Mouse (Mus musculus) embryonic facial prominence, embryonic 10.5 days (tissue): ENCODE results near the gene Plin2. TPM values are rescaled to one million over a fixed set of nuclear protein-coding genes. Genes with fewer than 3 reads are reported as not detected.
"Not testable (repeated sequence)": the region's sequence is repeated elsewhere in the genome, so short reads cannot be mapped to it uniquely, and the experiment has no call there.

Experiments
- DNase-seq: peaks from one replicate; pipeline ENCODE4 v3.0.0-alpha.2; 2017; ENCODE audit warnings: low spot score
- H3K27ac ChIP-seq: fragments of 300-500 bp; sonication (generic); replicated peaks from 2 replicates; pipeline ENCODE4 v1.5.1; 2016; ENCODE audit warnings: mild to moderate bottlenecking
- H3K27me3 ChIP-seq: fragments of 300-500 bp; sonication (generic); replicated peaks from 2 replicates; pipeline ENCODE4 v1.6.1; 2016; ENCODE audit warnings: low read depth, mild to moderate bottlenecking; ENCODE audit not compliant: poor library complexity, severe bottlenecking
- H3K36me3 ChIP-seq: fragments of 300-500 bp; sonication (generic); replicated peaks from 2 replicates; pipeline ENCODE4 v1.6.1; 2016; ENCODE audit warnings: mild to moderate bottlenecking, moderate library complexity
- H3K4me1 ChIP-seq: fragments of 300-500 bp; sonication (generic); 2 replicates; pipeline ENCODE4 v1.6.1; 2016
- H3K4me3 ChIP-seq: fragments of 300-500 bp; sonication (generic); 2 replicates; pipeline ENCODE4 v1.5.1; 2016; ENCODE audit warnings: mild to moderate bottlenecking, moderate library complexity
- H3K9me3 ChIP-seq: fragments of 300-500 bp; sonication (generic); 2 replicates; pipeline ENCODE4 v1.6.1; 2016; ENCODE audit warnings: mild to moderate bottlenecking
- WGBS: fragments of 180-500 bp; shearing (Covaris S2); methylation state at CpG from one replicate; pipeline ENCODE4 v1.1.7; 2016; 5-methylcytosine and 5-hydroxymethylcytosine counted together
- polyA plus RNA-seq: library from polyadenylated mRNA; unstranded; fragments of >200 nt; fragmentation: Nextera tagmentation; extraction: Ambion mirVana; gene quantifications from 2 replicates; pipeline ENCODE4 v1.2.1, GENCODE M21; 2016

Gene Plin2
- polyA plus RNA-seq, 1 experiment from 2014 or later = 70.4 TPM

DNA sequence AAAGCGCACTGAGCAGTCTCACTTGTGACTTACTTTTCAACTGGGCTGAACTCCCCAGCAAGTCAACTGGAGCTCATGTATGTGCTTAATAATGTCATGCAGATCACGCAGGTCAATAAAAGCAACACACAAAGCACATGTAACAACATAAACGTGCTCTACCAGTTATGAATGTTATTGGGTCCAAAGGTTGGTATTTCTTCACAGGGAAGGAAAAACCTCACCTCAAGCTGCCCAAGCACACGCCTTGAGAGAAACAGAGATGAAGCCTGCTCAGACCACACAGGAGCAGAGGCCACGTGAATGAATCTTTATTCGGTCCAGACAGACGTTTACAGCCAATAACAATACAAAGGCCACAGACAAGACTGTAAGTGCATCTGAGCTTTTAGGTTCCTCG, 13.4 kb downstream of the Plin2 start:
- 94% methylated on average over 8 of the region's 8 CpGs for WGBS

DNA sequence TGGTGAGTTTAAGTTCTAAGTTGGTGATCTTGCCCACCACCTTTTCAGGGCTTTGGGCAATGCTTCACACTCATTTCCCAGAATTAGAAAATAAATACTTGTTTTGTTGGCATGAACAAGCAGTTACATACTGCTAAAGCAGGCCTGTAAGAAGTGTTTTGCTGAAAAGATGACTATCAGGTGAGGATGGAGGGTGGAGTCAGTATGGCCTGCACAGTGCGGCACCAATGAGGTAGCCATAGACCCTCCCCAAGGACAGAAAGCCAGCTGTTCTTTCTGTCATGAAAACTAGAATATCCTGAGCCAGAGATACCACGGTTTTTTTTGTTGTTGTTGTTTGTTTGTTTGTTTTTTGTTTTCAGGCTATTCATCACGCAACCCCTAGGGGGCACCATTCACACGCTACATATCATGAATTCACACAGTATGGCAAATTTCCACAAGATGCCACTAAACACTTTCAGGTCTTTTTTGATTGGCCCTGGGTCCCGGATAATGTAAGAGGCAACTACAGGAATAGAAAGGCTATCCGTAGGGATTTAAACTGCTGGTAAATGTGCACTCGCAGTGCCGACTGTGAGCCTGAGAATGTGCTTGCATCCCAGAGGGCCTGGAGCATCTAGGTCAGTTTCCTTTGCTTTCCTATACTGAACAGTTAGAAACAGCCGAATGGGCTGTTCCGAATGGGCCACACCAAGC, 18.0 kb downstream of the Plin2 start:
- 67% methylated on average over 10 of the region's 10 CpGs for WGBS
- H3K4me1 ChIP-seq = no peaks in the 10 kb centered on the region
- no peak for DNase-seq

More for the DNA sequence above, 13.4 kb downstream of the Plin2 start:
- peaks cover 62% of the 10 kb centered on the region for H3K36me3 ChIP-seq
- H3K4me1 ChIP-seq, H3K27ac ChIP-seq, DNase-seq, H3K9me3 ChIP-seq, H3K27me3 ChIP-seq, H3K4me3 ChIP-seq: not testable (repeated sequence)

DNA sequence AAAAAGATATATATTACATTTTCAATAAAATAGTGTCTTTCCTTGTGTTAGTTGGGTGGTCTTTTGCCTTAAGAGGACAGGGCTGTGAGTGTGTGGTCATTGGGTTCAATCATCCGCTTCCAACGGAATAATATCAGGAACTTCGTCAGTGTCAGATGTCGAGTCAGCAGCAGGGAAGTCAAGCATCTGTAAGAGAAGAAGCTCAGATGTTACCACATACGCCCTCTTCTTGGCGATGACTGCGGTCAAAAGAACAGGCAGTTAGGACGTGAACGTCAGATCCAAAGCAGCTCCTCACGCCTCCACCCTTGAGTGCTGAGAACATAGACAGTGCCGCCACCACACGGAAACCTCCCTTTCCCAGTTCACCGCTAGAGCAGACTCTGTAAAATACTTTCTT, 21.5 kb downstream of the Plin2 start:
- not testable (repeated sequence) for H3K36me3 ChIP-seq, H3K27me3 ChIP-seq, H3K27ac ChIP-seq, H3K4me3 ChIP-seq, H3K4me1 ChIP-seq, DNase-seq, H3K9me3 ChIP-seq
- WGBS = 93% methylated on average over 12 of the region's 13 CpGs

More for the DNA sequence above, 18.0 kb downstream of the Plin2 start:
- Histone ChIP-seq H3K27me3 (no peaks in the 10 kb centered on the region), H3K27ac (no peak overlapping the region), H3K4me3 (no peak overlapping the region), H3K36me3 (peaks cover 18% of the 10 kb centered on the region), H3K9me3 (no peaks in the 10 kb centered on the region)

DNA sequence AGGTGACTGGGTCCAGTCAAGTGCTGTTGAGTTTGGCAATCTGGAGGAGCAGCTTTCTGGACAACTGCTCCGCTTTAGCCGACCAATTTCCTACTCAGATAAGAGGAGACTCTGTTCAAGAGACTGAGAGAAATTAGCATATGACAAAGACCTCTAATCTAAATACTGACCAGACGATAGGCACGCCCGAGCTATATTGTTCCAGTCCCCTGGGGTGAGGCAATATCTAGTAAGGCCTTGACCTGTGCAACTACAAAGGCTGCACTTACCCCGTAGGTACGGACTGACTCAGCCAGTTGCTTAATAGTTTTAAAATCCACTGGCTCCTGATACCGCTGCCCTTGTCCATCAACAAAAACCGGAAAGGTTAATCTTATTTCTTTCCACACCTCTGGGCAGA, 32.3 kb downstream of the Plin2 start:
- not testable (repeated sequence) for H3K4me1 ChIP-seq, H3K27ac ChIP-seq, DNase-seq, H3K27me3 ChIP-seq, H3K36me3 ChIP-seq, H3K9me3 ChIP-seq, H3K4me3 ChIP-seq
- WGBS = 91% methylated on average over 9 of the region's 9 CpGs

DNA sequence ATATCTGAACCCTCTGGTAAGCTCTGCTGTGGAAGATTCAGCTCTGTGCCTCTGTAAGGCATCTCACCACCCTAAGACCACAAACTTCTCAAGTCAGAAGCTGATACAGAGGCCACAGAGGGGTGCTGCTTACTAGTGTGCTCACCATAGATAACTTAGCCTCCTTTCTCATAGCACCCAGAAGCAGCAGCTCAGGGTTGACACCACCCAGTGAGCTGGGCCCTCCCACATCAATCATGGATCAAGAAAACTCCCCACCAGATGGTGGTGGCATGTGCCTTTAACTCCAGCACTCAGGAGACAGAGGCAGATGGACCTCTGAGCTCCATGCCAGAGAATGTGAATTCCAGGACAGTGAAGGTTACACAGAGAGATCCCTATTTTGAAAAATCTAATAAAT, 35.0 kb downstream of the Plin2 start:
- H3K4me1 ChIP-seq, H3K36me3 ChIP-seq, DNase-seq, H3K9me3 ChIP-seq, H3K4me3 ChIP-seq, H3K27ac ChIP-seq, H3K27me3 ChIP-seq: not testable (repeated sequence)

DNA sequence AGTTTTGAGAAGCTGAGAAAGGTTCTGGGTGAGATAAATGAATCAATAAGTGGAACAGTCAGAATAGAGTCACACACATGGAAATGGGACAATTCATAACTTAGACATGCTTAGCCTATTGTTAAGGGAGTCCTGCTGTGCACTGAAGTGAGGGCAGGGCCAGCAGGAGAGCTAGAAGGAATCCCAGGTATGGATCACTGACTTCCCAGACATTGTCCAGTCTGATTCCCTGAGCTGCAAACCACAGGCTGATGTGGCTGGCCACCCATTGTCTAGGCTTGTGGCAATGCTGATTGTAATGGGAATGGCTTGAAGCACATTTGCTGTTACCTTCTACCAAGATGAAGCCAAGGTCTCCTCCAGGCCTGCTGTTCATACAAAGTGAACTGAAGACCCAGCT, 35.5 kb downstream of the Plin2 start:
- not testable (repeated sequence) for H3K36me3 ChIP-seq, DNase-seq, H3K9me3 ChIP-seq, H3K27me3 ChIP-seq, H3K4me1 ChIP-seq, H3K27ac ChIP-seq, H3K4me3 ChIP-seq

DNA sequence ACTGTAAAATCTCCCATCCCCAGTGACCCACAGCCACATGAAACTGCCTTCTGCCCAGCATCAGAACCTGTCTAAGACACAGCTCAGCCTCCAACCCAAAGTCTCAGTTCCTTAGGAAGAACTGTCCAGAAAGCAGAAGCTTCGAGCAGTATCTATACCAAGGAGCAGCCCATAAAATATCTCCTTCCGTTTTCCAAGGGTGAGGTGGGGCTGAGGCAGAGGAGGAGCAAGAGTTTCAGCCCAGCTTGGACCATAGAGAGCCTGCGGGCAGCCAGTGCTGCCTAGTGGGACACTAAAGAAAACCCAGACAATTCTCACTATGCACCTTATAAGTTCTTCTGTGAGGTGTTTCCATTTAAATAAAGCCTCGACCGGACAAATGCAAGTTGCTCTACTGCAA, 37.3 kb downstream of the Plin2 start:
- not testable (repeated sequence) for H3K4me1 ChIP-seq, H3K9me3 ChIP-seq, H3K27ac ChIP-seq, H3K27me3 ChIP-seq, H3K36me3 ChIP-seq, DNase-seq, H3K4me3 ChIP-seq
- 77% methylated on average over 5 of the region's 5 CpGs for WGBS

DNA sequence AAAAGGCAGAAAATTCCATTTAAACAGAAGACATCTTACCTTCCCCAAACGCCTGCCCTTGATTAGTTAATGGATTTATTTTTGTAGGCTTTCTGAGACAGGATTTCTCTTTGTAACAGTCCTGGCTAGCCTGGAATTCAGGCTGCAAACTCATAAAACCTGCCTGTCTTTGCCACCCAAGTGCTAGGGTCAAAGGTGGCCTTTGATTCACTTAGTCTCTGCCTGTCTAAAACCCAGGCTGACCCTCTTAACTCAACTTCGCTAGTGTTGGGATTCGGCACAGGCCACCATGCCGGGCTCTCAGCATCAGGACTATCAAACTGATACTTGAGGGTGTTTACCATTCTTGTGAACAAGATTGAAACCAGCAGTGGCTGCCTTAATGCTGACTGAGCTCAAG, 38.0 kb downstream of the Plin2 start:
- H3K27ac ChIP-seq = no peak overlapping the region
- DNase-seq = peak; percentile 26
- H3K4me1 ChIP-seq = 0 out of 2 replicates have a peak, but pooled peaks cover 4% of the 10 kb centered on the region
- H3K27me3 ChIP-seq = no peaks in the 10 kb centered on the region
- no peaks in the 10 kb centered on the region for H3K9me3 ChIP-seq
- 55% methylated on average over 4 of the region's 4 CpGs for WGBS
- no peaks in the 10 kb centered on the region for H3K36me3 ChIP-seq
- H3K4me3 ChIP-seq = no peak overlapping the region

DNA sequence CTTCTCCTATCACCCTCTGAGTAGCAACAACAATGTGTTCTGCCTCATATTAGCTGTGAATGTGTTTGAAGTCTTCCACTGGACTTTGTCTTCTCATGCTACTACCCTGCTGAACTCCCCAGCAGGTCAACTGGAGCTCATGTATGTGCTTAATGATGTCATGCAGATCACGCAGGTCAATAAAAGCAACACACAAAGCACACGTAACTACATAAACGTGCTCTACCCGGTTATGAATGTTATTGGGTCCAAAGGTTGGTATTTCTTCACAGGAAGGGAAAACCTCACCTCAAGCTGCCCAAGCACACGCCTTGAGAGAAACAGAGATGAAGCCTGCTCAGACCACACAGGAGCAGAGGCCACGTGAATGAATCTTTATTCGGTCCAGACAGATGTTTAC, 43.4 kb downstream of the Plin2 start:
- H3K4me3 ChIP-seq, H3K4me1 ChIP-seq, H3K27me3 ChIP-seq, H3K36me3 ChIP-seq, H3K27ac ChIP-seq, DNase-seq, H3K9me3 ChIP-seq: not testable (repeated sequence)
- 90% methylated on average over 7 of the region's 7 CpGs for WGBS

DNA sequence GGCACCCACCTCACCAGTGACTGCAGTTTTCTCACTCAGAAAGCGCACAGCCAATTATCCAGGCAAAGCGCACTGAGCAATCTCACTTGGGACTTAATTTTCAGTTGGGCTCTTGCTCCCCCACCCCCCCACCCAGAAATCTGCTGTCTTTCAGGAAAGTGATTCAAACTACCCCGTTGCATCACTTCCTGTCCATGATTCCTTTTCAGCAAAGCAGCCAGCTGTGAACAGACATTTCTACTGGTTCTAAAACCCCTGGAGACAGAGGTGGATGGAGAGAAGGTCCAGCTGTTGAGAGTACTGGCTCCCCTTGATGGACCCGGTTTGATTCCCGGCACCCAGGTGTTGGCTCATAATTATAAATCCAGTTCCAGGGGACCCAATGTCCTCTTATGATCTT, 44.4 kb downstream of the Plin2 start:
- Histone ChIP-seq H3K36me3 (no peaks in the 10 kb centered on the region), H3K27ac (no peak overlapping the region), H3K4me1 (no peaks in the 10 kb centered on the region), H3K27me3 (no peaks in the 10 kb centered on the region), H3K4me3 (no peak overlapping the region), H3K9me3 (no peaks in the 10 kb centered on the region)
- 88% methylated on average over 5 of the region's 5 CpGs for WGBS
- no peak for DNase-seq

DNA sequence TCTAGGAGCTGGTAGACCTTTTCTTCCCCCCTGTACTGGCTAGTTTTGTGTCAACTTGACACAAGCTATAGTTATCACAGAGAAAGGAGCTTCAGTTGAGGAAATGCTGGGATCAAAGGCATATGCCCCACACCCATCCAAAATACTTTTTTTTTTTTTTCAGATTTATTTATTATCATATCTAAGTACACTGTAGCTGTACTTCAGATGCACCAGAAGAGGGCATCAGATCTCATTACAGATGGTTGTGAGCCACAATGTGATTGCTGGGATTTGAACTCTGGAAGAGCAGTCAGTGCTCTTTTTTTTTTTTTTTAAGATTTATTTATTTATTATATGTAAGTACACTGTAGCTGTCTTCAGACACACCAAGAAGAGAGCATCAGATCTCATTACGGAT, 47.3 kb downstream of the Plin2 start:
- not testable (repeated sequence) for DNase-seq, H3K36me3 ChIP-seq, H3K4me1 ChIP-seq, H3K27ac ChIP-seq, H3K9me3 ChIP-seq, H3K27me3 ChIP-seq, H3K4me3 ChIP-seq
- 83% methylated on average over 1 of the region's 1 CpGs for WGBS

DNA sequence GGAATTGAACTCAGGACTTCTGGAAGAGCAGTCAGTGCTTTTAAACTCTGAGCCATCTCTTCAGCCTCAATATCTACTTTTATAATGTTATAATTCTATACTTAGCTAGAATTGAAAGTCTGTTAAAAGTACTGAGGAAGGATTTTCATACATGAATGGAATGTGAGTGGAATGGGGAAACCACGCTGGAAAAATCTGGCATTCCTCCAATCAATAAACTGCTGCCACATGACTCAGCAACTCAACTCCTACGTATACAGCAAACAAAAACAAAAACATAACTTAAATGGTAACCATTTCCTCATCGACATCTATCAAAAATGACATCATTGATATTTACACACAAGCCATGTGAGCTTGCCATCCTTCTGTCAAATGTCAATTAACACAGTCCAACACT, 47.7 kb downstream of the Plin2 start:
- Histone ChIP-seq H3K27me3 (no peaks in the 10 kb centered on the region), H3K27ac (no peak overlapping the region), H3K4me1 (no peaks in the 10 kb centered on the region), H3K36me3 (no peaks in the 10 kb centered on the region), H3K9me3 (no peaks in the 10 kb centered on the region), H3K4me3 (no peak overlapping the region)
- no peak for DNase-seq
- WGBS = 75% methylated on average over 3 of the region's 3 CpGs

DNA sequence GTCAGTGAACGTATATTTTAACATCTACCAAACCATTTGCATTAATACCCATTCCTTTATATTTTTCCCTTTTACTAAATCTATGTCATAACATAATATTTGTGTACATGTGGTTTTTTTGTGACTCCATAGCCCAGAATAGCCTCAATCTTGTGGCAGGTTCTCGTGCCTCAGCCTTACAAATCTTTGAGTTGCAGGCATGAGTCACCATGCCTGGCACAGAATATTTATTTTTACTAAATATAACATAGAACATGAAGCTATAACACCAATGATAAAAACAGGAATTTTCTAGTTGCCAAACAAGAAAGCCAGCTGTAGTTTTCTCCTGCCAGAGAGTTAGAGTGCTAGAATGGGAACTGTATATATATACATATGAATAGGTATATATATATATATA, 49.4 kb downstream of the Plin2 start:
- Histone ChIP-seq H3K27me3 (no peaks in the 10 kb centered on the region), H3K9me3 (no peaks in the 10 kb centered on the region), H3K27ac (no peak overlapping the region), H3K4me3 (no peak overlapping the region), H3K4me1 (no peaks in the 10 kb centered on the region), H3K36me3 (no peaks in the 10 kb centered on the region)
- DNase-seq = no peak
- 75% methylated on average over 2 of the region's 2 CpGs for WGBS

DNA sequence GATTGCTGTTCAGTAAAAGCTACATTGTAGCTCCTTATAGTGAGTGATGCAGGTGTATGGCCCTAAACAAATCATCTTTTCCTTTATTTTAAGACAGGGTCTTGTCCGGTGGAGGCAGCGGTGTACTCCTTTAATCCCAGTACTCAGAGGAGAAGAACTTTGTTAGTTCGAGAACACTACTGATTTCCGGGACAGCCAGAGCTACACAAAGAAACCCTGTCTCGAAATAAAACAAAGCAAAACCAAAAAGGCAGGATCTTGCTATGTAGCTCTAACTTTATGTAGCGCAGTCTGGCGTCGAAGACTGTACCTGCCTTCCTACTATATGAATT, 57.6 kb downstream of the Plin2 start:
- Histone ChIP-seq H3K9me3 (no peaks in the 10 kb centered on the region), H3K27ac (peak overlapping the region; percentile 91), H3K36me3 (peaks cover 19% of the 10 kb centered on the region), H3K27me3 (no peaks in the 10 kb centered on the region), H3K4me3 (peak overlapping the region; percentile 97), H3K4me1 (peaks cover 10% of the 10 kb centered on the region)
- WGBS = 43% methylated on average over 8 of the region's 8 CpGs
- DNase-seq = no peak
